Mouse (Mus musculus): ENCODE measurements at regions not wholly inside any gene's neighbourhood (a gene's known extent, or its start where the extent isn't known, plus 50 kb on each side); places are given as distances from the start of the nearest gene placed in this dataset.

- no peaks in the 10 kb centered on the region for H3K9me3 ChIP-seq (ENCODE audit: control insufficient read depth, low read length)
- no peak overlapping the region for H3K4me2 ChIP-seq
- H3K27me3 ChIP-seq (ENCODE audit: control insufficient read depth, insufficient read depth, low read length) = 0 out of 2 replicates have a peak, but pooled peaks cover 2% of the 10 kb centered on the region
- no peak overlapping the region for H3K9ac ChIP-seq (ENCODE audit: low read length)
- ATAC-seq (ENCODE audit: low FRiP score) (peak; percentile 62; the same call in 1 of the 2 replicates), DNase-seq (ENCODE audit: low spot score, missing footprints) (peak; percentile 86)
- WGBS = 34% methylated on average over 5 of the region's 5 CpGs
- no peaks in the 10 kb centered on the region for H3K36me3 ChIP-seq (ENCODE audit: control insufficient read depth, insufficient read depth, low read length)
- no peak overlapping the region for H3K4me3 ChIP-seq (ENCODE audit: low read depth, low read length)
- H3K27ac ChIP-seq (ENCODE audit: low read depth, low read length) = peak overlapping the region; percentile 48; the same call in 1 of the 2 replicates
- H3K4me1 ChIP-seq (ENCODE audit: control insufficient read depth, insufficient read depth, low read length) = peaks cover 30% of the 10 kb centered on the region
These were observed 208.9 kb upstream of the Sox2 start for GRCm38 (mm10) chr3:34441266-34441665.

- Histone ChIP-seq H3K9ac (ENCODE audit: low read length) (no peak overlapping the region), H3K36me3 (ENCODE audit: control insufficient read depth, insufficient read depth, low read length) (no peaks in the 10 kb centered on the region)
- WGBS = 76% methylated on average over 9 of the region's 9 CpGs
These were observed 215.3 kb upstream of the Sox2 start for GRCm38 (mm10) chr3:34434901-34435300.

GRCm38 (mm10) chr3:34427967-34428366 is 222.2 kb upstream of the Sox2 start:
- H3K4me2 ChIP-seq = no peak overlapping the region
- H3K27ac ChIP-seq (ENCODE audit: low read depth, low read length) = no peak overlapping the region
- H3K4me3 ChIP-seq (ENCODE audit: low read depth, low read length) = no peak overlapping the region
- H3K27me3 ChIP-seq (ENCODE audit: control insufficient read depth, insufficient read depth, low read length) = no peaks in the 10 kb centered on the region
- H3K4me1 ChIP-seq (ENCODE audit: control insufficient read depth, insufficient read depth, low read length) = no peaks in the 10 kb centered on the region
- no peak overlapping the region for H3K9ac ChIP-seq (ENCODE audit: low read length)
- 95% methylated on average over 8 of the region's 8 CpGs for WGBS
- ATAC-seq (ENCODE audit: low FRiP score) (no peak), DNase-seq (ENCODE audit: low spot score, missing footprints) (no peak)
- H3K9me3 ChIP-seq (ENCODE audit: control insufficient read depth, low read length) = peaks cover 7% of the 10 kb centered on the region
- no peaks in the 10 kb centered on the region for H3K36me3 ChIP-seq (ENCODE audit: control insufficient read depth, insufficient read depth, low read length)

More at GRCm38 (mm10) chr3:34434901-34435300, 215.3 kb upstream of the Sox2 start:
- peaks cover 7% of the 10 kb centered on the region for H3K9me3 ChIP-seq (ENCODE audit: control insufficient read depth, low read length)
- DNase-seq (ENCODE audit: low spot score, missing footprints) (no peak), ATAC-seq (ENCODE audit: low FRiP score) (no peak)
- no peak overlapping the region for H3K4me3 ChIP-seq (ENCODE audit: low read depth, low read length)
- no peak overlapping the region for H3K27ac ChIP-seq (ENCODE audit: low read depth, low read length)
- no peaks in the 10 kb centered on the region for H3K4me1 ChIP-seq (ENCODE audit: control insufficient read depth, insufficient read depth, low read length)
- H3K27me3 ChIP-seq (ENCODE audit: control insufficient read depth, insufficient read depth, low read length) = no peaks in the 10 kb centered on the region
- H3K4me2 ChIP-seq = no peak overlapping the region

DNA sequence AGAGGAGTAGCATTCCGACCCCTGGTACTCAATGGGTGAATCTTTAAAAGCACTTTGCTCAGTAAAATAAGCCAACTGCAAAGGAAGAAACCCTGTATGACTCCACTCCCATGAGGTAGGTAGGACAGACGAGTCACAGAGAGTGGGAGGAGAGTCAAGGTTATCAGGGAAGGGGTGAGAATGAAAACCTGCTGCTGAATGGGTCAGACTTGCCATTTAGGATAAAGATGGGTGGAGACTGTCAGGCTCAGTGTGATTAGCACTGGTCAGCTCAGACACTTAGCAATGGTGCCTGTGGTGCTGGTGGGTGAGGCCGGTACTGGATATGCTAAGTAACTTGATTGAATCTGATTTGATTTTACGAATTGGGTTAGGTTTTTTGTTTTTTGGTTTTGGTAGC is 222.7 kb upstream of the Sox2 start:
- Histone ChIP-seq H3K27me3 (ENCODE audit: control insufficient read depth, insufficient read depth, low read length) (no peaks in the 10 kb centered on the region), H3K36me3 (ENCODE audit: control insufficient read depth, insufficient read depth, low read length) (no peaks in the 10 kb centered on the region), H3K9me3 (ENCODE audit: control insufficient read depth, low read length) (peaks cover 2% of the 10 kb centered on the region), H3K4me3 (ENCODE audit: low read depth, low read length) (no peak overlapping the region), H3K4me1 (ENCODE audit: control insufficient read depth, insufficient read depth, low read length) (no peaks in the 10 kb centered on the region), H3K4me2 (no peak overlapping the region), H3K27ac (ENCODE audit: low read depth, low read length) (no peak overlapping the region), H3K9ac (ENCODE audit: low read length) (no peak overlapping the region)
- WGBS = 83% methylated on average over 4 of the region's 4 CpGs
- ATAC-seq (ENCODE audit: low FRiP score) (no peak), DNase-seq (ENCODE audit: low spot score, missing footprints) (no peak)

GRCm38 (mm10) chr3:34426955-34427354 is 223.2 kb upstream of the Sox2 start:
- ATAC-seq (ENCODE audit: low FRiP score) (no peak), DNase-seq (ENCODE audit: low spot score, missing footprints) (no peak)
- Histone ChIP-seq H3K4me2 (no peak overlapping the region), H3K9ac (ENCODE audit: low read length) (no peak overlapping the region), H3K27ac (ENCODE audit: low read depth, low read length) (no peak overlapping the region), H3K4me3 (ENCODE audit: low read depth, low read length) (no peak overlapping the region), H3K27me3 (ENCODE audit: control insufficient read depth, insufficient read depth, low read length) (no peaks in the 10 kb centered on the region), H3K4me1 (ENCODE audit: control insufficient read depth, insufficient read depth, low read length) (no peaks in the 10 kb centered on the region), H3K9me3 (ENCODE audit: control insufficient read depth, low read length) (no peaks in the 10 kb centered on the region), H3K36me3 (ENCODE audit: control insufficient read depth, insufficient read depth, low read length) (no peaks in the 10 kb centered on the region)
- 84% methylated on average over 10 of the region's 10 CpGs for WGBS

- H3K27me3 ChIP-seq (ENCODE audit: control insufficient read depth, insufficient read depth, low read length) = no peaks in the 10 kb centered on the region
- H3K9ac ChIP-seq (ENCODE audit: low read length) = no peak overlapping the region
- H3K4me3 ChIP-seq (ENCODE audit: low read depth, low read length) = no peak overlapping the region
- ATAC-seq (ENCODE audit: low FRiP score) (peak; percentile 58; the same call in 1 of the 2 replicates), DNase-seq (ENCODE audit: low spot score, missing footprints) (peak; percentile 84)
- no peaks in the 10 kb centered on the region for H3K9me3 ChIP-seq (ENCODE audit: control insufficient read depth, low read length)
- H3K27ac ChIP-seq (ENCODE audit: low read depth, low read length) = peak overlapping the region; percentile 59
- H3K4me2 ChIP-seq = no peak overlapping the region
- peaks cover 11% of the 10 kb centered on the region for H3K4me1 ChIP-seq (ENCODE audit: control insufficient read depth, insufficient read depth, low read length)
- 87% methylated on average over 3 of the region's 3 CpGs for WGBS
- H3K36me3 ChIP-seq (ENCODE audit: control insufficient read depth, insufficient read depth, low read length) = no peaks in the 10 kb centered on the region
These were observed 238.3 kb upstream of the Sox2 start for GRCm38 (mm10) chr3:34411915-34412306.

- WGBS = 40% methylated on average over 10 of the region's 10 CpGs
- DNase-seq (ENCODE audit: low spot score, missing footprints) (peak; percentile 85), ATAC-seq (ENCODE audit: low FRiP score) (peak; percentile 84)
- H3K4me2 ChIP-seq = no peak overlapping the region
- H3K4me3 ChIP-seq (ENCODE audit: low read depth, low read length) = no peak overlapping the region
- H3K9ac ChIP-seq (ENCODE audit: low read length) = no peak overlapping the region
- H3K4me1 ChIP-seq (ENCODE audit: control insufficient read depth, insufficient read depth, low read length) = peaks cover 11% of the 10 kb centered on the region
- peak overlapping the region; percentile 59 for H3K27ac ChIP-seq (ENCODE audit: low read depth, low read length)
- H3K9me3 ChIP-seq (ENCODE audit: control insufficient read depth, low read length) = no peaks in the 10 kb centered on the region
- H3K36me3 ChIP-seq (ENCODE audit: control insufficient read depth, insufficient read depth, low read length) = no peaks in the 10 kb centered on the region
- H3K27me3 ChIP-seq (ENCODE audit: control insufficient read depth, insufficient read depth, low read length) = no peaks in the 10 kb centered on the region
These were observed 238.9 kb upstream of the Sox2 start for GRCm38 (mm10) chr3:34411142-34411914.

- Histone ChIP-seq H3K4me1 (ENCODE audit: control insufficient read depth, insufficient read depth, low read length) (no peaks in the 10 kb centered on the region), H3K27me3 (ENCODE audit: control insufficient read depth, insufficient read depth, low read length) (no peaks in the 10 kb centered on the region), H3K36me3 (ENCODE audit: control insufficient read depth, insufficient read depth, low read length) (no peaks in the 10 kb centered on the region), H3K27ac (ENCODE audit: low read depth, low read length) (no peak overlapping the region), H3K9me3 (ENCODE audit: control insufficient read depth, low read length) (no peaks in the 10 kb centered on the region), H3K4me2 (no peak overlapping the region), H3K9ac (ENCODE audit: low read length) (no peak overlapping the region), H3K4me3 (ENCODE audit: low read depth, low read length) (no peak overlapping the region)
- WGBS = 88% methylated on average over 2 of the region's 2 CpGs
- DNase-seq (ENCODE audit: low spot score, missing footprints) (no peak), ATAC-seq (ENCODE audit: low FRiP score) (no peak)
These were observed 246.6 kb upstream of the Sox2 start for GRCm38 (mm10) chr3:34403586-34403985.

GRCm38 (mm10) chr3:34391275-34391674 is 258.9 kb upstream of the Sox2 start:
- Histone ChIP-seq H3K27ac (ENCODE audit: low read depth, low read length) (no peak overlapping the region), H3K9me3 (ENCODE audit: control insufficient read depth, low read length) (peaks cover 3% of the 10 kb centered on the region; the same call in 1 of the 2 replicates), H3K4me1 (ENCODE audit: control insufficient read depth, insufficient read depth, low read length) (0 out of 2 replicates have a peak, but pooled peaks cover 3% of the 10 kb centered on the region), H3K27me3 (ENCODE audit: control insufficient read depth, insufficient read depth, low read length) (no peaks in the 10 kb centered on the region), H3K36me3 (ENCODE audit: control insufficient read depth, insufficient read depth, low read length) (no peaks in the 10 kb centered on the region), H3K4me2 (no peak overlapping the region), H3K9ac (ENCODE audit: low read length) (no peak overlapping the region), H3K4me3 (ENCODE audit: low read depth, low read length) (no peak overlapping the region)
- 90% methylated on average over 2 of the region's 2 CpGs for WGBS
- no peak for DNase-seq (ENCODE audit: low spot score, missing footprints)
- no peak for ATAC-seq (ENCODE audit: low FRiP score)
